Mouse (Mus musculus) cerebellum, adult 2 months (tissue): Measurements from ENCODE around the gene Zbtb16. TPM values are rescaled to one million over a fixed set of nuclear protein-coding genes. Genes with fewer than 3 reads are reported as not detected.
A peak's percentile ranks its signal among the peaks of the same experiment; 100 is the strongest.

Experiments used
- DNase-seq, 2 experiments: peaks; one replicate each; pipeline ENCODE4 v3.0.0; 2021
- H3K27ac ChIP-seq: fragments of 200-500 bp; 2 replicates; pipeline ENCODE4 v1.5.1; 2012; ENCODE audit warnings: low read length, control low read depth, inconsistent platforms; ENCODE audit not compliant: insufficient read depth
- H3K27me3 ChIP-seq: fragments of 200-500 bp; 2 replicates; pipeline ENCODE4 v1.6.1; 2012; ENCODE audit warnings: inconsistent platforms, mild to moderate bottlenecking, low read length, moderate library complexity; ENCODE audit not compliant: control insufficient read depth, insufficient read depth
- H3K4me1 ChIP-seq: fragments of 200-500 bp; 2 replicates; pipeline ENCODE4 v1.6.1; 2011; ENCODE audit warnings: low read length; ENCODE audit not compliant: control insufficient read depth, insufficient read depth
- H3K4me3 ChIP-seq: fragments of 200-500 bp; replicated peaks from 2 replicates; pipeline ENCODE3; 2011; ENCODE audit warnings: mild to moderate bottlenecking, low read depth, low read length, control low read depth; ENCODE audit not compliant: insufficient read depth
- CTCF ChIP-seq: fragments of 200-500 bp; IDR thresholded peaks from 2 replicates; pipeline ENCODE4 v1.5.1; 2011; ENCODE audit warnings: low read depth, mild to moderate bottlenecking, control low read depth, low read length, moderate library complexity, borderline replicate concordance; ENCODE audit not compliant: insufficient read depth
- POLR2A ChIP-seq: fragments of 200-500 bp; IDR thresholded peaks from 2 replicates; pipeline ENCODE4 v1.6.1; 2011; ENCODE audit warnings: low read length, control low read depth, borderline replicate concordance; ENCODE audit not compliant: insufficient read depth
- WGBS: fragments of 180-500 bp; shearing (Covaris S2); methylation state at CpG from one replicate; pipeline ENCODE4 v1.1.7; 2018; 5-methylcytosine and 5-hydroxymethylcytosine counted together
- polyA plus RNA-seq: library from polyadenylated mRNA; depleted of rRNA; stranded (reverse); fragments of >200 nt; gene quantifications from 2 replicates; pipeline ENCODE4 v1.2.3, GENCODE M21; 2012

Gene Zbtb16
- polyA plus RNA-seq, 1 experiment, result 5.0 TPM

DNA sequence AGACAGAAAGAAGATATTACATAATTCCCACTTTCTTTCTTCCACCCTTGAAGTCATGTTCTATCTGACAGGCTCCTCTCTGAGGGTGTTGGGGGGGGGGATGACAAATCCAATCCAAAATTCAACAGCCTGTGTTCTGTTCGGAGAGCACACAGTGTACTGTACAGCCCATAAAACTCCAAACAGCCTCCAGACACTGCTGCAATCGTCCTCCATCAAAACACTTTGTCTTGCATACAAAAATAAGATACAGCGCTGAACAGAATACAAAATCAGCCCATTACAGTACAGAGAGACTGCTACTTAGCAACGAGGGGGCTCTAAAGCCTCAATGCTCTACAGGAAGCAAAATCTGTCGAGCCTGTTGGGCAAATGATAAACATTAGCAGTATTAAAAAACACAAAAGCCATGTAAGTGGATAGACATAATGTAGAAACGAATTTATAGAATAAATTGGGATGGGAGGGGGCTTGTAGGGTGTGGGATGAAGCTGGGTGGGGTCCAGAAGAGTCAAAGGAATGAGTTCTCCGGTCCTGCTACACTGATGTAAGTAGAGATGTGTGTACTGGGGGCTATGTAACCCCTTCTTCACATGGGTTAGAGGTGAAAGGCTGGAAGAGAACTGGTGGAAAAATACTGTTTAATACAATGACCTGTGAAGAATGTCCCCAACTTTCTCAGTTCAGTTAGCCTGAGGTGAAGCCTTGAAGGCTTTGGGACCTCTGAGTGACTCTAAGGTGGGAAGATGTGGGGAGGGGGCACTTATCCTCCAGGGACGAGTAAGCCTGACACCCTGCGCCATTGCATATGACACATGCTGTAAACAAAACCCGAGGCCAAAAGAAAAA, 99.4 kb downstream of the Zbtb16 start:
- Histone ChIP-seq H3K4me1 (peaks cover 40% of the 10 kb centered on the region), H3K4me3 (no peak overlapping the region)

GRCm38 (mm10) chr9:48735466-48736312, 100.3 kb downstream of the Zbtb16 start:
- 78% methylated on average over 12 of the region's 12 CpGs for WGBS
- DNase-seq, result no peak
- Histone ChIP-seq H3K4me3 (no peak overlapping the region), H3K4me1 (peaks cover 31% of the 10 kb centered on the region), H3K27ac (peak overlapping the region; percentile 69; the same call in 1 of the 2 replicates), H3K27me3 (no peaks in the 10 kb centered on the region)
- no peak for TF ChIP-seq CTCF
- TF ChIP-seq POLR2A, result no peak

More for the DNA sequence above, 99.4 kb downstream of the Zbtb16 start:
- Histone ChIP-seq H3K27me3 (no peaks in the 10 kb centered on the region), H3K27ac (peak overlapping the region; percentile 69; the same call in 1 of the 2 replicates)
- no peak for TF ChIP-seq POLR2A
- no peak for TF ChIP-seq CTCF
- no peak for DNase-seq
- 63% methylated on average over 10 of the region's 10 CpGs for WGBS

GRCm38 (mm10) chr9:48734725-48735465, 101.1 kb downstream of the Zbtb16 start:
- peaks cover 27% of the 10 kb centered on the region for H3K4me1 ChIP-seq
- WGBS, result 95% methylated on average over 12 of the region's 12 CpGs
- TF ChIP-seq POLR2A (no peak), CTCF (no peak)

GRCm38 (mm10) chr9:48733817-48734544, 102.0 kb downstream of the Zbtb16 start:
- peak; percentile 28 to 79 for DNase-seq
- WGBS, result 43% methylated on average over 13 of the region's 13 CpGs
- Histone ChIP-seq H3K4me1 (peaks cover 23% of the 10 kb centered on the region), H3K27ac (no peak overlapping the region), H3K4me3 (no peak overlapping the region), H3K27me3 (no peaks in the 10 kb centered on the region)
- TF ChIP-seq CTCF, result no peak
- TF ChIP-seq POLR2A, result no peak

More at GRCm38 (mm10) chr9:48734725-48735465, 101.1 kb downstream of the Zbtb16 start:
- DNase-seq, result no peak
- Histone ChIP-seq H3K27me3 (no peaks in the 10 kb centered on the region), H3K27ac (peak overlapping the region; percentile 69; the same call in 1 of the 2 replicates), H3K4me3 (no peak overlapping the region)

- Histone ChIP-seq H3K27me3 (no peaks in the 10 kb centered on the region), H3K27ac (peak overlapping the region; percentile 41; the same call in 1 of the 2 replicates), H3K4me3 (no peak overlapping the region), H3K4me1 (peaks cover 20% of the 10 kb centered on the region)
- peak in 1 of 2 experiments; percentile 33 for DNase-seq
- TF ChIP-seq CTCF (no peak), POLR2A (no peak)
- 50% methylated on average over 6 of the region's 6 CpGs for WGBS
Observed at GRCm38 (mm10) chr9:48733083-48733482, 102.9 kb downstream of the Zbtb16 start.

DNA sequence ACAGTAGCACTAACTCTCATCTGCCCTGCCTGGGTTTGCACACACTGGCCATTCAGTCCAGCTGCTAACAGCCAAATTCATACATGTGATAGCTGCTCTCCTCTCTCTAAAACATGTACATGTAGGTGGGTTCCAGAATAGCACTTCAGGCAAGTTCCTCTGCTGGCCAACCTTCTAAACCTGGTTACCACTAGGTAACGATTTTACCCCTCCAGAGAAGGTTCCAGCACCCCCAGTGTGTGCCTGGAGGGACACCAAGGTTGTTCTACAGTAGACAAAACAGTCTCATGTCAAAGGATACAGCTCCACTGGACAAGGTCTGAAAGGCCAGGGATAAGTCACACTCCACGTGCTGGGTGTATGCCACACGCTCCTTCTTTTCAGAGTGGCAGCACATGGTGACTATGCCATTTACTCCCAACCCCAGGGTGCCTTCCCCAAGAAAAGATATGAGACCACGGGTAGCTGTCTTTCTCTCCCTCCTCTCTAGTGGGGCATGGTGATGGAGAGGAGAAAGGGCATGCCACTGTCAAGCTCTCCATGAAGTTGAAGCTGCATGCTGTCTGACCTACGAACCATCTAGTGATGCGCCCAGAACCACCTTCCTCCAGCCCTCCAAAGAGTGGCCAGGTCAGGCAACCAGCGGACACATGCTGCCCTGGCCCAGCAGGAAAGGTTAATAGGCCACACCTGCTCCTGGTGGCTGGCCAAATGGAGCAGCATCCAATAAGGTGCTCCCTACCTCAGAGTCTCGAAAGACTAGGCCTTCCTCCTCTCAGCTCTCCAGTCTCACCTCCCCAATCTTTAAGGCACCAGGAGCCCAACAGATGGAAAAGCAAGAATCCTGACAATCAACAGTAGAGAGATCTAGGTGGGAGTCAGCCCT, 104.1 kb downstream of the Zbtb16 start:
- DNase-seq, result no peak
- Histone ChIP-seq H3K4me1 (peaks cover 18% of the 10 kb centered on the region), H3K4me3 (no peak overlapping the region), H3K27ac (no peak overlapping the region), H3K27me3 (no peaks in the 10 kb centered on the region)
- 88% methylated on average over 8 of the region's 8 CpGs for WGBS
- no peak for TF ChIP-seq CTCF
- TF ChIP-seq POLR2A, result no peak
